Mouse (Mus musculus) hindbrain, embryonic 15.5 days (tissue): ENCODE measurements around the gene Dstn. TPM values are rescaled to one million over a fixed set of nuclear protein-coding genes. Genes with fewer than 3 reads are reported as not detected.

Source experiments
- ATAC-seq: fragments of 200-750 bp; cut with Nextera tagmentation; 2 replicates; pipeline ENCODE4 v1.8.0; 2017; ENCODE audit warnings: low read depth, moderate number of reproducible peaks, moderate TSS enrichment; ENCODE audit not compliant: low FRiP score
- H3K27ac ChIP-seq: fragments of 300-500 bp; sonication (generic); replicated peaks from 2 replicates; pipeline ENCODE4 v1.5.1; 2015; ENCODE audit warnings: mild to moderate bottlenecking, inconsistent platforms
- H3K27me3 ChIP-seq: fragments of 300-500 bp; sonication (generic); 2 replicates; pipeline ENCODE4 v1.6.1; 2015; ENCODE audit warnings: control low read depth, inconsistent platforms
- H3K36me3 ChIP-seq: fragments of 300-500 bp; sonication (generic); 2 replicates; pipeline ENCODE4 v1.6.1; 2015; ENCODE audit warnings: control low read depth, inconsistent platforms
- H3K4me1 ChIP-seq: fragments of 300-500 bp; sonication (generic); replicated peaks from 2 replicates; pipeline ENCODE4 v1.6.1; 2015; ENCODE audit warnings: control low read depth, inconsistent platforms
- H3K4me2 ChIP-seq: fragments of 300-500 bp; sonication (generic); 2 replicates; pipeline ENCODE4 v1.6.1; 2015; ENCODE audit warnings: moderate library complexity, mild to moderate bottlenecking, inconsistent platforms
- H3K4me3 ChIP-seq: fragments of 300-500 bp; sonication (generic); 2 replicates; pipeline ENCODE4 v1.5.1; 2015; ENCODE audit warnings: mild to moderate bottlenecking, inconsistent platforms
- H3K9ac ChIP-seq: fragments of 300-500 bp; sonication (generic); 2 replicates; pipeline ENCODE4 v1.6.1; 2015; ENCODE audit warnings: inconsistent platforms
- H3K9me3 ChIP-seq: fragments of 300-500 bp; sonication (generic); 2 replicates; pipeline ENCODE4 v1.6.1; 2016; ENCODE audit warnings: control low read depth, inconsistent platforms
- WGBS: fragments of 180-500 bp; shearing (Covaris S2); methylation state at CpG from one replicate; pipeline ENCODE4 v1.1.7; 2015; 5-methylcytosine and 5-hydroxymethylcytosine counted together
- polyA plus RNA-seq: library from polyadenylated mRNA; unstranded; fragments of >200 nt; fragmentation: Nextera tagmentation; extraction: Ambion mirVana; gene quantifications from 2 replicates; pipeline ENCODE4 v1.2.1, GENCODE M21; 2015

The Dstn gene
- polyA plus RNA-seq, 1 experiment from 2014 or later: 431 TPM

DNA sequence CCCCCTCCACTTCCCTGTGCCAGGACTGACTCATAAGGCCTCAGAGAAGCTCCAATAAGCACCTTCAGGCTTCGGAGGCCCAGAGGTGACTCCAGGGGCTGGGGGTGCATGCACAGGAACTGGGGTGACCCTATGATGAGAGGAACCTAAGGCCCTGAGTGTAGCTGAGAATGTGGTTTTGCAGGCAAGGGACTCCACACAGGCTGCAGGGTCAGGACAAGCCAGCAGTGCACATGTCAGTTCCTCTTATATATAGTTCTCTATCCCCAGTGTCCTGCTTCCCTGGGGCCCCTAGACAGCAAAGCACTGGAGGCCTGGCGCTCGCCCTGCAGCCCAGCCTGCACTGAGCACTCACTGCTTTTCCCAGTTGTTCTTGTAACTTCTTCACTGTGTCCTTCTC, 32.9 kb downstream of the Dstn start:
- 95% methylated on average over 3 of the region's 3 CpGs for WGBS
- ATAC-seq: no peak
- Histone ChIP-seq H3K9ac (no peak overlapping the region), H3K4me2 (no peak overlapping the region), H3K36me3 (peaks cover 84% of the 10 kb centered on the region), H3K27ac (no peak overlapping the region), H3K27me3 (no peaks in the 10 kb centered on the region), H3K4me3 (no peak overlapping the region), H3K4me1 (no peaks in the 10 kb centered on the region), H3K9me3 (no peaks in the 10 kb centered on the region)

DNA sequence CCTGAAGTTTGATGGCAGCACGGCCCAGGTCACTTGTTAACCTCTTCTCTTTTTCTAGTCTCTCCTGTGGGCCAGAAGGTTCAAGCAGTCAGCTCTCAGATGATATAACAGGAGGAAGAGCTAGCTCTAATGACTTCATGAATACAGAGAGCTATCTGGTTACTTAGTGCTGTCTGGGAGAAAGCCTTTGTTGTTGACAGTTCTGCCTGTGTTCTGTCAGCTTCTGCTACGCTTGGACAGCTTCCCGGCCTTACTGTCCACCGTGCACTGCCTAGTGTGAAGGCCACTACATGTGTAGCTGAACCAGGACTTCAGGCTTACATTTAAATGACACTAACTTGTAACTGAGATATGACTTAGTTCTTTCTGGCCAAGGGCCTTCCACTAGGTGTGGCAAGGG, 33.3 kb downstream of the Dstn start:
- peaks cover 86% of the 10 kb centered on the region for H3K36me3 ChIP-seq

DNA sequence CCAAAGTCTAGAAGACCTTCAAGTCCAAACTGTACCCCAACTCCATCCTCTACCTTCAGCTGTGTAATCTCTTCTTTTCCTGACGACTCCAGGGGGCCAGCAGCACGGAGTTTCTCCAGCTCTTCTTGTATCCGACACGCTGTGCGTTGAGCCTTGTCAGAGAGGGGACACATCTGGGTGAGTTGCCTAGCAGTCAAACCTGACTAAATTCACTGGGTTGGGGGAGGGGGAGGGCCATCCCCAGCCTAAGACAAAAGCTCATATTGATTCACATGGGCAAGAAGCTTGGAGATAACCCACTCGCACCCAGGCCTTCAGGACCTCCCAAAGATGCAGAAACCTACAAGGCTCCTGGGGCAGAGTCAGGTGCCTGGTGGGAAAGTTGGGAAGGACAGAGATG, 34.1 kb downstream of the Dstn start:
- 95% methylated on average over 6 of the region's 6 CpGs for whole genome bisulfite sequencing
- peaks cover 86% of the 10 kb centered on the region for H3K36me3 ChIP-seq

More for the DNA sequence above, 33.3 kb downstream of the Dstn start:
- H3K27ac ChIP-seq: no peak overlapping the region
- H3K9ac ChIP-seq: no peak overlapping the region
- no peaks in the 10 kb centered on the region for H3K9me3 ChIP-seq
- WGBS: 87% methylated on average over 4 of the region's 4 CpGs
- no peaks in the 10 kb centered on the region for H3K27me3 ChIP-seq
- no peak for ATAC-seq
- no peak overlapping the region for H3K4me3 ChIP-seq
- no peaks in the 10 kb centered on the region for H3K4me1 ChIP-seq
- no peak overlapping the region for H3K4me2 ChIP-seq

DNA sequence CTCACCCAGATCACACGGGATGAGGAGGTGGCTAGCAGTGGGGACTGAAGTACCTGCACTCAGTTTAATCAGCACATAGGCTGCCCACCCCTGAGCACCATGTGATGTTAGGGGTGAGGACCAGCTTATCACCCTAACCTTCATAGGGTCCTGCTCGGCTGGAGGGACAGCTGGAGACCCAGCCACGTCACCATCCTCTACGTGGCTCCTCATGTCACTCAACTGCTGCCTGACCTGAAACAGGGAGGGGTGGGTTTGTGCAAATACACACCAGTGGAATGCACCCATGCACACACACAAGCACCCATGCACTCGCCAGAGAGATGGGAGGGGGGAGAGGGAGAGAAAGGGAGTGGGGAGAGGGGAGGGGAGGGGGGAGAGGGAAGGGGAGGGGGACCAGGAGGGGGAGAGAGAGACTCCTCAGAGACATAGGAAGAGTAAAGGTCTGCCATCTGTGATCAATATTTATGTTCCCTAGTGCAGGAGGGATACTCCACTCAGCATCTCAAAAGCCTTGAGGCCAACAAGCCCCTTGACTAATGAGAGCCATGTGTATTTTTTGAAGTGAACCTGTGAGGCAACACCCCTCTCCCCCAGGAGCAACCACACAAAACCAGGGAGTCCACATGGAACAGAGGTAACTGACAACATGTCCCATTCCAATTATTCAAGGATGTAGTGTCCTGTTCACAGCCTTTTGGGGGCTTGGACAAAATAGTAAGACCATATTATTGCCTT, 35.3 kb downstream of the Dstn start:
- peaks cover 88% of the 10 kb centered on the region for H3K36me3 ChIP-seq
- H3K4me3 ChIP-seq: no peak overlapping the region
- H3K9ac ChIP-seq: no peak overlapping the region
- H3K4me1 ChIP-seq: no peaks in the 10 kb centered on the region
- no peaks in the 10 kb centered on the region for H3K27me3 ChIP-seq
- H3K9me3 ChIP-seq: no peaks in the 10 kb centered on the region
- ATAC-seq: no peak
- H3K27ac ChIP-seq: no peak overlapping the region
- 90% methylated on average over 5 of the region's 5 CpGs for whole genome bisulfite sequencing
- no peak overlapping the region for H3K4me2 ChIP-seq

More for the DNA sequence above, 34.1 kb downstream of the Dstn start:
- Histone ChIP-seq H3K27ac (no peak overlapping the region), H3K27me3 (no peaks in the 10 kb centered on the region), H3K4me1 (no peaks in the 10 kb centered on the region), H3K9ac (no peak overlapping the region), H3K4me2 (no peak overlapping the region), H3K4me3 (no peak overlapping the region), H3K9me3 (no peaks in the 10 kb centered on the region)
- no peak for ATAC-seq

- H3K9ac ChIP-seq: no peak overlapping the region
- no peak overlapping the region for H3K4me2 ChIP-seq
- H3K4me1 ChIP-seq: no peaks in the 10 kb centered on the region
- H3K27me3 ChIP-seq: no peaks in the 10 kb centered on the region
- H3K36me3 ChIP-seq: peaks cover 86% of the 10 kb centered on the region
- no peak overlapping the region for H3K4me3 ChIP-seq
- H3K27ac ChIP-seq: no peak overlapping the region
- no peaks in the 10 kb centered on the region for H3K9me3 ChIP-seq
- ATAC-seq: no peak
- 82% methylated on average over 1 of the region's 1 CpGs for WGBS
Measured at GRCm38 (mm10) chr2:143951028-143951420, 35.9 kb downstream of the Dstn start.

DNA sequence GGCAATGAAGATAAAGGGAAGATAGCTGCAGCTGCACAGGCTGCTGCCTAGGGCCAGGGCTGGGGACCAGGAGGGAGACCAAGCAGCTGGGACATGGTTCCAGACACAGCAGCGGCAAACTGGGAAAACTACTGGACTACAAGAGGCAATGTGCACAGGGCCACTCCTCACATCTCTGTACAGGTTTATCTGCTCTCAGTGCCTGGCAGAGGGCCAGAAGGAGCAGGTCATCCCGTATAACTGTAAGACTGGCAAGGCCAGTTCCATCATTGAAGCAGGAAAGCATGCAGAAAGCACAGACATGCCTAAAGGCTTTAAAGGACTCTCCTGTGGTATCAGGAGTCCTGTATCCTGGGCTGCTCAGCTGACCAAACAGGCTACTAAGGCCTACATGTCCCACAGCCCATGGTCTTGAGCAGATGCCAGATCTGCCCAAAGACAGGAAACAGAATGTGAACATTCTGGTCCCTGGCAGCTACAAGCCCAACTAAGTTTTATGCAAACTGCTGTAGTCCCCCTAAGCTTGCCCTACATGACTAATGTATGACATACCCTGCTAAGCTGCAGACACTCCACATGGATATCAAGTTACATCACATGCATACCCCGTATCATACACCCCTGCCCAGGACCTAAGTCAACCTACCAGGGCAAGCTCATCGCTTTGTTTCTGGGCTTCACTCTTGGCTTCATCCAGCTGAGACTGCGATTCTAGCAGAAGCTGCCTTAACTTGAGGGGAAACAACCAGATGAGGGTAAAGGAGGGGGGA, 36.6 kb downstream of the Dstn start:
- Histone ChIP-seq H3K4me3 (no peak overlapping the region), H3K27ac (no peak overlapping the region), H3K9ac (no peak overlapping the region), H3K9me3 (no peaks in the 10 kb centered on the region), H3K27me3 (no peaks in the 10 kb centered on the region), H3K36me3 (peaks cover 80% of the 10 kb centered on the region), H3K4me1 (no peaks in the 10 kb centered on the region), H3K4me2 (no peak overlapping the region)
- no peak for ATAC-seq
- 91% methylated on average over 5 of the region's 5 CpGs for WGBS

GRCm38 (mm10) chr2:143953944-143954343, 38.8 kb downstream of the Dstn start:
- H3K4me3 ChIP-seq: no peak overlapping the region
- no peak for ATAC-seq
- H3K4me1 ChIP-seq: no peaks in the 10 kb centered on the region
- WGBS: 91% methylated on average over 4 of the region's 4 CpGs
- no peaks in the 10 kb centered on the region for H3K27me3 ChIP-seq
- H3K9me3 ChIP-seq: no peaks in the 10 kb centered on the region
- H3K27ac ChIP-seq: no peak overlapping the region
- peaks cover 72% of the 10 kb centered on the region for H3K36me3 ChIP-seq
- H3K9ac ChIP-seq: no peak overlapping the region
- no peak overlapping the region for H3K4me2 ChIP-seq

DNA sequence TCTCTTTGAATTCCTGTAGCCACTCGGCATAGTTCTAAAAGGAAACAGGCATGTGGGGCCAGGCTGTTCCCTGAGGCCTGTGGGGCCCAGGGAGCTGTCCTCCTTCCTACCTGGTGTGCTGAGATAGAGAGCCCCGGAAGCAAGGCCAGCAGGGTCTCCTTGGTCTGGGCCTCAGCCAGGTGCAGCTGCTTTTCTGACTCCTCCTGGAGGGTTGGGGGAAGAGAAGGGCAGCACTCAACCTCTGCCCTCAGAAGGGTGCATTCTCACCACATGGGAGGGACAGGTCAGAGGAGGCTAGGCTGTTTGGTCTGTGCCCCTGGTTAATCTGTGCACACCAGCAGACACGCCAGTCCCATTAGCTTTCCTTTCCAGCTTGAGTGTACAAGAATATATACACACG, 39.9 kb downstream of the Dstn start:
- H3K9me3 ChIP-seq: no peaks in the 10 kb centered on the region
- H3K27me3 ChIP-seq: no peaks in the 10 kb centered on the region
- ATAC-seq: no peak
- WGBS: 95% methylated on average over 4 of the region's 4 CpGs
- H3K9ac ChIP-seq: no peak overlapping the region
- H3K4me1 ChIP-seq: no peaks in the 10 kb centered on the region
- peaks cover 67% of the 10 kb centered on the region for H3K36me3 ChIP-seq
- H3K4me2 ChIP-seq: no peak overlapping the region
- H3K4me3 ChIP-seq: no peak overlapping the region
- no peak overlapping the region for H3K27ac ChIP-seq

GRCm38 (mm10) chr2:143955746-143956145, 40.6 kb downstream of the Dstn start:
- ATAC-seq: no peak
- 98% methylated on average over 4 of the region's 4 CpGs for WGBS
- Histone ChIP-seq H3K27me3 (no peaks in the 10 kb centered on the region), H3K4me3 (no peak overlapping the region), H3K4me2 (no peak overlapping the region), H3K9ac (no peak overlapping the region), H3K4me1 (no peaks in the 10 kb centered on the region), H3K9me3 (no peaks in the 10 kb centered on the region), H3K27ac (no peak overlapping the region), H3K36me3 (peaks cover 62% of the 10 kb centered on the region)

DNA sequence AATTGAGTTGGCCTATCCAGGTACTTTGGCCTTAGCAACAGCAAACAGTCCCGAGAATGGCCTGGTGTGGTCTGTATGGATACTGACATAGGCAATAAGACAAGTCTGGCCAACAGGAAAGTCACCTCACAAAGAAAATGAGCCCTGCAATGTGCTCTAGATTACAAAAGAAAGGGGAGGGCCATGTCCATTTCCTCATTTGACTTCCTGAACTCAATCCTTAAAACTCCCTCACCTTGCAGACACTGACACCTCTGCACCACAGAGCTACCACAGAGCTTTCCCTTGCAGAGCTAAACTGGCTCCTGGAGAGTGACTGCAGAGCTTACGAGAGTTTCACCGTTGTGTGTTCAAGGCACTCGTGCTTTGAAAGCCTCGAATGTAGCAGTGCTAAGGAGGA, 47.1 kb downstream of the Dstn start:
- Histone ChIP-seq H3K4me3 (no peak overlapping the region), H3K27ac (no peak overlapping the region), H3K9me3 (no peaks in the 10 kb centered on the region), H3K36me3 (peaks cover 69% of the 10 kb centered on the region), H3K4me1 (no peaks in the 10 kb centered on the region), H3K27me3 (no peaks in the 10 kb centered on the region), H3K9ac (no peak overlapping the region), H3K4me2 (no peak overlapping the region)
- WGBS: 96% methylated on average over 5 of the region's 5 CpGs
- ATAC-seq: no peak

- Histone ChIP-seq H3K4me2 (no peak overlapping the region), H3K9me3 (no peaks in the 10 kb centered on the region), H3K9ac (no peak overlapping the region), H3K27ac (no peak overlapping the region), H3K4me1 (no peaks in the 10 kb centered on the region), H3K27me3 (no peaks in the 10 kb centered on the region), H3K36me3 (peaks cover 65% of the 10 kb centered on the region), H3K4me3 (no peak overlapping the region)
- 94% methylated on average over 1 of the region's 1 CpGs for WGBS
- ATAC-seq: no peak
Measured at GRCm38 (mm10) chr2:143963318-143963717, 48.2 kb downstream of the Dstn start.

DNA sequence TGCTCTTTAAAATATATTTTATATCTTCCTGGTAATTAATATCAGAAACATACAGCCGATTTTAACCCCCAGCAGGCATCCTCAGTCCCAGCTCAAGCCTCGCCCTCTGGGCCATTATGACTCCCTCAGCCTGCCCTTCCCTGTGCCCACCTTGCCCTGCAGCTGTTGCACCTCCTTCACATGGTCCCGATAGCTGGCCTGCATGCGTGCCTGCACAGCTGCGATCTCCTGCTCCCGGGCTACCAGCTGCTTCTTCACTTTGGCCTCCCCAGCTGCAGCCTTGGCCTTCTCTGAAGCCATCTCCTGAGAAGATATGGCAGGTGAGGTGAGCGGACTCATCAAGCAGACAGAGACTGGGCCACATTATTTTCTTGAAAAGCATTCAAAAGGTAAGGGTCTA, 54.1 kb downstream of the Dstn start:
- Histone ChIP-seq H3K4me2 (no peak overlapping the region), H3K27ac (no peak overlapping the region), H3K9ac (no peak overlapping the region), H3K4me1 (no peaks in the 10 kb centered on the region), H3K9me3 (no peaks in the 10 kb centered on the region), H3K27me3 (no peaks in the 10 kb centered on the region), H3K36me3 (peaks cover 39% of the 10 kb centered on the region), H3K4me3 (no peak overlapping the region)
- ATAC-seq: no peak
- WGBS: 96% methylated on average over 7 of the region's 7 CpGs
